ENCODE assay signal across 9 mouse cellular contexts in the genomic region with DNA sequence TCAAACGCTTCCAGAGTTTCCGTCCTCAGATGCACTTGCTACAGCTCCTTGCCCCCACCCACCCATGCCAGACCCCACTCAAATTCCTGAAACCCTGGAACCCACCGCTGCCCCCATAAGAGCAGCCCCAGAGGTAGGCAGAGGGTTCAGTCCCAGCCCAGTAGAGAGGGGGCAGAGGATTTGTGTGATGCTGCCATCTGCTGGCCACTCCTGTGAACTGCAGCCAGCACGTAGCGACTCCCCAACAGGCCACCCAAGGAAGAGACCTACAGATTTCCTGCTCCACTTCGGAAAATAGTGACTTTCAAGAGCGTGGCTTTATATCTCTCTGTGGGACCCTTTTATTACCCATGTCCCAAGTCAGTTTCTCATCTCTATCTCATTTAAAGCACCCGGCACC. TPM values are rescaled to one million over a fixed set of nuclear protein-coding genes. Genes with fewer than 3 reads are reported as not detected.
A peak's percentile ranks its signal among the peaks of the same experiment; 100 is the strongest.
DNase-seq lines count a peak whose midpoint lies in the region; ATAC-seq and TF ChIP-seq lines count a peak whose summit lies in the region.
"Had no signal": no experiment of that assay in that cellular context is flagged by ENCODE, and none has a peak within 500 bp of the region (broad histone marks: within the 10 kb centered on the region; RNA-seq: fewer than 3 reads in every experiment).

No protein-coding gene starts in this region.

- H3K36me3 ChIP-seq in hindbrain, postnatal 0 days (ENCODE audit: insufficient read depth, low read length), result no peaks in the 10 kb centered on the region
- H3K36me3 ChIP-seq in lung, embryonic 16.5 days (ENCODE audit: control insufficient read depth, insufficient read depth, low read length), result no peaks in the 10 kb centered on the region
- H3K36me3 ChIP-seq in small intestine, adult 2 months (ENCODE audit: control insufficient read depth, insufficient read depth, low read length), result no peaks in the 10 kb centered on the region
- H3K36me3 ChIP-seq: limb, embryonic 15.5 days had no signal

- peak; percentile 99 for TF ChIP-seq CTCF in hindbrain, postnatal 0 days (IDR thresholded peaks at IDR 0.05; ENCODE audit: low read depth)
- TF ChIP-seq CTCF in small intestine, adult 2 months (IDR thresholded peaks at IDR 0.05; ENCODE audit: extremely low read depth, insufficient read length, insufficient replicate concordance, low read depth, low read length), result peak; percentile 82

- ATAC-seq in frontal cortex, adult (ENCODE audit: low TSS enrichment), result no peak
- ATAC-seq in hindbrain, postnatal 0 days, result peak; percentile 33
- peak; percentile 41; the same call in 1 of the 2 replicates for ATAC-seq in lung, embryonic 16.5 days (ENCODE audit: low read depth)

- H3K27me3 ChIP-seq in hindbrain, postnatal 0 days (ENCODE audit: insufficient read depth, low read length), result no peaks in the 10 kb centered on the region
- no peaks in the 10 kb centered on the region for H3K27me3 ChIP-seq in lung, embryonic 16.5 days (ENCODE audit: control insufficient read depth, insufficient read depth, low read depth, low read length)
- no peaks in the 10 kb centered on the region for H3K27me3 ChIP-seq in small intestine, adult 2 months (ENCODE audit: control insufficient read depth, insufficient read depth, low read length)
- H3K27me3 ChIP-seq: limb, embryonic 15.5 days had no signal

- no peak for TF ChIP-seq POLR2A in small intestine, adult 2 months (IDR thresholded peaks at IDR 0.05; ENCODE audit: low read depth, low read length)

- peak; percentile 36 to 46 for DNase-seq in frontal cortex, postnatal 25 days (ENCODE audit: low spot score in 2 of 2)
- DNase-seq in urinary bladder, postnatal 14 days (ENCODE audit: low spot score), result peak; percentile 42
- DNase-seq in urinary bladder, postnatal 4 days (ENCODE audit: low spot score in 2 of 2), result no peak
- peak; percentile 72 for DNase-seq in embryo, embryonic 11 days
- DNase-seq in hindbrain, postnatal 0 days (ENCODE audit: low spot score), result peak; percentile 77

- no peak overlapping the region for H3K4me2 ChIP-seq in hindbrain, postnatal 0 days (ENCODE audit: low read depth, low read length)
- H3K4me2 ChIP-seq in lung, embryonic 16.5 days (ENCODE audit: low read depth, low read length), result no peak overlapping the region
- H3K4me2 ChIP-seq: limb, embryonic 15.5 days had no signal

- peaks cover 15% of the 10 kb centered on the region for H3K4me1 ChIP-seq in hindbrain, postnatal 0 days (ENCODE audit: insufficient read depth, low read length)
- H3K4me1 ChIP-seq in lung, embryonic 16.5 days (replicated peaks; ENCODE audit: control insufficient read depth, insufficient read depth, low read length), result peaks cover 3% of the 10 kb centered on the region; the same call in 1 of the 2 replicates
- no peaks in the 10 kb centered on the region for H3K4me1 ChIP-seq in small intestine, adult 2 months (ENCODE audit: control insufficient read depth, insufficient read depth, insufficient read length, low read length)

- no peak overlapping the region for H3K27ac ChIP-seq in hindbrain, postnatal 0 days
- H3K27ac ChIP-seq in lung, embryonic 16.5 days (ENCODE audit: low read length), result no peak overlapping the region
- H3K27ac ChIP-seq in small intestine, adult 2 months (ENCODE audit: insufficient read depth, low read depth, low read length), result no peak overlapping the region
- H3K27ac ChIP-seq: limb, embryonic 15.5 days had no signal

- H3K4me3 ChIP-seq in hindbrain, postnatal 0 days (ENCODE audit: low read length), result no peak overlapping the region
- no peak overlapping the region for H3K4me3 ChIP-seq in lung, embryonic 16.5 days (ENCODE audit: low read length)
- H3K4me3 ChIP-seq in small intestine, adult 2 months (ENCODE audit: low read depth, low read length), result no peak overlapping the region
- H3K4me3 ChIP-seq: limb, embryonic 15.5 days had no signal

- no peaks in the 10 kb centered on the region for H3K9me3 ChIP-seq in hindbrain, postnatal 0 days (ENCODE audit: low read length)
- H3K9me3 ChIP-seq in lung, embryonic 16.5 days (ENCODE audit: control insufficient read depth, low read length), result no peaks in the 10 kb centered on the region
- H3K9me3 ChIP-seq: limb, embryonic 15.5 days had no signal

- WGBS in hindbrain, postnatal 0 days, result 29% methylated on average over 8 of the region's 8 CpGs
- 31% methylated on average over 8 of the region's 8 CpGs for WGBS in lung, embryonic 16.5 days
- whole genome bisulfite sequencing in small intestine, adult 2 months, result 36% methylated on average over 8 of the region's 8 CpGs

- H3K9ac ChIP-seq in hindbrain, postnatal 0 days (replicated peaks; ENCODE audit: low read length), result no peak overlapping the region
- H3K9ac ChIP-seq in lung, embryonic 16.5 days (ENCODE audit: low read length), result no peak overlapping the region
- H3K9ac ChIP-seq: limb, embryonic 15.5 days had no signal

RNA-seq across cellular contexts. Expression of a gene that starts 42.2 kb away (rescaled TPM):
- 0.26 and 1.8 TPM in 2 replicates for total RNA-seq in hindbrain, postnatal 0 days (2014; rRNA removed)
- polyA plus RNA-seq in hindbrain, postnatal 0 days (2015; fragmentation: Nextera tagmentation; extraction: Ambion mirVana), result 1.6 and 2.4 TPM in 2 replicates
- 0.84 and 1.0 TPM in 2 replicates for polyA plus RNA-seq in lung, embryonic 16.5 days (2015; fragmentation: Nextera tagmentation; extraction: Ambion mirVana)
- 1.5 and 2.2 TPM in 2 replicates for polyA plus RNA-seq in small intestine, adult 2 months (2012; rRNA removed)

RNA-seq across cellular contexts. Expression of a gene that starts 45.5 kb away (rescaled TPM):
- 8.0 and 11.7 TPM in 2 replicates for total RNA-seq in hindbrain, postnatal 0 days (2014; rRNA removed)
- 14.2 and 14.6 TPM in 2 replicates for polyA plus RNA-seq in hindbrain, postnatal 0 days (2015; fragmentation: Nextera tagmentation; extraction: Ambion mirVana)
- 3.1 and 3.5 TPM in 2 replicates for polyA plus RNA-seq in lung, embryonic 16.5 days (2015; fragmentation: Nextera tagmentation; extraction: Ambion mirVana)
- 0.33 and 0.34 TPM in 2 replicates for polyA plus RNA-seq in small intestine, adult 2 months (2012; rRNA removed)

Comparison
In these comparisons a context has a peak if more than half of its experiments do, and no peak if none do; other contexts are left out.
1. DNase-seq: peak in frontal cortex, postnatal 25 days (2 of 2), urinary bladder, postnatal 14 days (single experiment), embryo, embryonic 11 days (single experiment) and hindbrain, postnatal 0 days (single experiment); none in urinary bladder, postnatal 4 days (0 of 2).